Mouse (Mus musculus) T-helper 1 cell (primary cell): ENCODE data around the gene Sema4a.

Experiments used
- in situ Hi-C: fragments of 300-600 bp; cut with MboI, MseI; formaldehyde crosslinking; loops from one replicate; pipeline ENCODE4 v1.15.1; 2025; ENCODE audit warnings: high pct_unique_total_duplicates

The Sema4a gene

DNA sequence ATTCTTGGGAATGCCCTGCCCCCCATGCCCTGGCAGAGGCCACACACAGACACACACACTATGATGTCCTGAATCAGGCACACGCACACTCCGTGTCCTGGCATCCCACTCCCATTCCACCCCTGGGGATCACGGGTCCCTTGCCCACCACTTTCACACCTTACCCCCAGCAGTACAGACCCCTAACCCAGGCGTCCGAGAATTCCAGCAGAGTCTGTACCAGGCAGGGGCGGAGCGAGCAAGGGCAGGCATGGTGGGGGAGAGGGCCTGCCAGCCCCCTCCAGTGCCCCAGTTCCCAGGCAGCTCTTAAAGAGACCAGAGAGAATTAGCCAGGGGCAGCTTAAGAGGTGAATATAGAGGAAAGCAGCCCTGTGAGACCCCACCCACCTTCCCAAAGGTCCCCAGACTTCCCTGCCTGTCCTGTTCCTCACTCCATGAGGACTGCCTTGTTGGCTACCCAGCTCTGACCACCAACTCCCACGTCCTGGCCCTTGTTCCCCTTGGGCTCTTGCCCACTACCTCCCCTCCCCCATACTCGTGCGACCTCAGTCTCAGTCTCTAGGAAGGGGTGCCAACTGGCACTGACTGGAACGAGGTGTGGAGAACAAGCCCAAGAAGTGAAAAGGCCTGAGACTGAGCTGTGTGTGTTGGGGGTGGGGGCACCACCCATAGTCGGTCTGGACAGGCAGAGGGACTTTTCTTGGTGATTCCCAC is at the start of gene Sema4a:
Gene Sema4a, minus strand, starts transcription at position 200 of the 714 bp plus-strand sequence.
- in situ Hi-C loops, result no loop called here

DNA sequence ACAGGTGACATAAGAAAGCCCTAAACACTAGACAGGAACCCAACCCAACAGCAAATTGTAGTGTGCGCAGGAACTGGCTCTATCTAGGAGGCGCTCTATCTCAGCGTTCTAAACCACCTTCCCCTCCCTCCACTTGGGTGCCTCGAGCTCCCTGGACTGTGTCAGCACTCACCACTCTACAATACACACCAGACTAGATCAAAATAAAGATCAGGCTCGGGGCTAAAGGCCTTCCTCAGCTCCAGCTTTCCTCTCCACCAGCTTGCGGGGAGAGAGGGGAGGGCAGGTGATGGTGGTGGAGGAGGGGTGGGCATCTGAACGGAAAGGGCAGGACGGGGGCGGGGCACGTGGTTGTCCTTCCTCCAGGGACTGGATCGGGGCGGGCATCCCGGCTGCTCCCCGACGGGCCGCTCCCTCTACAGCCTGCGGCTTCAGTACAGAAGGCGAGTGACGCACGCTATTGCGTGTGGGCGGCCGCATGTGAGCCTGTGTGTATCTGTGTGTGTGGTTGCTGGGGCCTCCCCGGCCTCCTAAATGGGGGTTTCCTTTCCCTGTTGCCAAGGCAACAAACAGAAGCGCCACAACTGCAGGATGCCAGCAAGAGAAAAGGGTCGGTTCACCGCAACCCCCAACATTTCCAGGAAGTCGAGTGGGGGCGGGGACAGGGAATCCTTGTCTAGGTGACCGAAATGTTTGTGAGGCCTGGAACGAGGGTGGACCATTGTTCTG is 48.9 kb upstream of the Sema4a start, which contains the start of gene Lmna:
Gene Lmna, minus strand, starts transcription at position 265 of the 729 bp plus-strand sequence.
- in situ Hi-C loops, result loop anchor here (5.0 to 10.0 kb wide), 2 partner anchors 363 to 665 kb away; partner anchors contain the start of gene Scamp3

DNA sequence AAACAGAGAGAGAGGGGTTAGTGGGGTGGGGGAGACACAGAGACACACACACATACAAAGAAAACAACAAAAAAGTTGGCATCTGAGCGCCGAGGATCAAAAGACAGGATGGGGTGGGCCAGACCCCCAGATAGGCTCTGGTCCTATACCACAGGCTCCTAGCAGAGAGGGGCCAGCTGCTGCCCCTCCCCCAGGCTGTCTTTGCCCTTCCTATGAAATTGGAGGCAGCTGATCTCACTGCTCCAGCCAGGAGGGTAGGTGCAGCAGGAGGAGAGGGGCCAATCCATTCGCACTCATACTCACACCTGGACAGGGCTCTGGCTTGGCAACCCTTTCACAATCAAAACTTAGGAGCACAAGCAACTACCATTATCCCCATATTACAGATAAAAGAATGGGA is 48.3 kb upstream of the Sema4a start:
- in situ Hi-C loops, result loop anchor here (5.0 to 10.0 kb wide), 2 partner anchors 362 to 666 kb away; partner anchors contain the start of gene Scamp3

DNA sequence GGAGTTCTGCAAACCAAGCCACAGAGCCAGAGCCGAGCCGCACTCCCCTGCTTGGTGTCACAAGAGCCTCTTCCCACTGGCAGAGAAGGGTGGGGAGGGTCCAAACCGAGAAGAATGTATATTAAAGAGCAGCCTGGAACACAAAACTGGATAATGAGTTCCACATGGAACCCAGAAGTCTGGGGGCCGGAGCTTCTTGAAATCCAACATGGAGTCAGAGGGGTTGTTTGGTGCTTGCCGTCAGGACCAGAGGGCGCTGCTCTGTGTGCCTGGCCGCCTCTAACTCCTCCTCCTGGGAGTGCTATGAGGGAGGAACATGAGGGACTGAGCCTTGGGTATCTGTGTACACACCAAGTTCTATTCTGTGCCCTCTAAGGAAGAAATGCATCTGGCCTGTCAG is 44.8 kb upstream of the Sema4a start:
- in situ Hi-C loops, result loop anchor here (5.0 to 10.0 kb wide), 2 partner anchors 358 to 669 kb away; partner anchors contain the start of gene Scamp3

DNA sequence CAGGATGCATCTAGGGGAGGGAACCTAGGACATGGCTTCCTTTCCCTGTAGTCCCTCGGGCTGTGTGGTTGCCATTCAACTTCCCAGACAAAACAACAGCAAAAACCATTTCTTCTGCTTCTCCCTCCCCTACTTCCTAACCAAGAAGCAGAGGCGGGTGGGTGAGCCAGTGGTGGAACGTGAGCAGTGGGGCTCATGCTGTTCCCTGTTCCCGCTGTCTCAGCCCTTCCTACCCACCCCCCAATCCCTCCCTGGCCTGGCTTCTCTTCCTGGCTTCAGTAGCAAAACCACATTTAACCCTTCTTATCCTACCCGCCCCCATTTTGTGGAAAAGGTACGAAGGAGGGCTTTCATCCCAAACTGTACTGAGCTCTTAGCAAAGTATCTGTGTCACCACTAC is 44.1 kb upstream of the Sema4a start:
- in situ Hi-C loops, result loop anchor here (5.0 to 10.0 kb wide), 2 partner anchors 358 to 670 kb away; partner anchors contain the start of gene Scamp3

DNA sequence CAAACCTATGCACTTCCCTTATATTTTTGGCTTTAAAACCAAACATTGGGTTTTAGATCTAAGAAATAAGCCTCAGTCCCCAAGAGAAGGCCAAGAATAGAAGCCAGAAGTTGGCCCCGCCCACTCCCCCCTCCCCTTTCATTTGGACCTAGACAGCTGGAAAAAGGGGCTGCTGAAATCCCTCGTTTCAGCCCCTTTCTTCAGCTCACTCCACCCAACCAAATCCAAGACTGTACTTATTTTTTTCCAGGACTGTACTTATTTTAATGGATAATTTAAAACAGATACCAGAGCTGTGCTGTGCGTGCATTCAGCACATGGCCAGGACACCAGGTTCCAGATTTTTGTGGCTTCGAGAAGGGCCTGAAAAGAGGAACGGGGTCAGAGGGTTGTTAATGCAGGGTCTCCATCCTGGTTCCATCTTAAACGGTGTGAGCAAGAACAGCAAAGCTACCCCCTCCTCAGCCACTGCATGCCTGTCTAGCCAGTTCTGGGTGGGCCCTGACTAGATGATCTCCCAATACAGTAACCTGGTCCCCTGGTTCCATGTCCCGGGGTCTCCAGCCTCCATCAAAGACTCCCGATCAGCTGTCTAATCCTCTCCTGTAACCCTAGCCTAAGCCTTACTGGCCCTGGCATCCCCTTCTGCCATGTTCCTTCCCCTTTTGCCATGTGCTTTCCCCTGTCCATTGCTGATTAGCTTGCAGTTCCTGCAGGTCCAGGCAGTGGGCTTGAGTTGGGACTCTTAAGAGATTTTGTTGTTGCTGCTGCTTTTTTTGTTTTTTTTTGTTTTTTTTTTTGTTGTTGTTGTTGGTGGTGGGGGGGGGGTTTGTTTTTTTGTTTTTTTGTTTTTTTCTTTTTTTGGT is 43.1 kb upstream of the Sema4a start:
- in situ Hi-C loops, result loop anchor here (10.0 kb wide), 1 partner anchor 671 kb away; the partner anchor contains the start of gene Scamp3

DNA sequence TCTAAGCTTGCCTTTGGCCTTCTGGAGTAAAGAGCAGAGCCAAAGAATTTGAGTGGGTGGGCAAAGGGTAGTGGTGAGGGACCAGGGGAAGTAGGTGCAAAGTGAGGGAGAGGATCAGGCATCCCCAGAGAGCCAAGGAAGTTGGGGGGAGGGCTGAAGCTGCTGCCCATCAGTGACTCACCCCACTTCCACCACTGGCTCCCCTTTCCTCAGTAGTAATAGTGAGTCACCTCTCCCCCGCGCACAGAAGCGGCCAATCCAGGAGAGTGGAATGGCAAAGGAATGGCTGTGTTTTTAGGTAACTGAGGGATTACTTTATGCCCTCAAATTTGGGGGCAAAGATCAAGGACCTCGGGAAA is 42.5 kb upstream of the Sema4a start:
- in situ Hi-C loops, result loop anchor here (10.0 kb wide), 1 partner anchor 671 kb away; the partner anchor contains the start of gene Scamp3

DNA sequence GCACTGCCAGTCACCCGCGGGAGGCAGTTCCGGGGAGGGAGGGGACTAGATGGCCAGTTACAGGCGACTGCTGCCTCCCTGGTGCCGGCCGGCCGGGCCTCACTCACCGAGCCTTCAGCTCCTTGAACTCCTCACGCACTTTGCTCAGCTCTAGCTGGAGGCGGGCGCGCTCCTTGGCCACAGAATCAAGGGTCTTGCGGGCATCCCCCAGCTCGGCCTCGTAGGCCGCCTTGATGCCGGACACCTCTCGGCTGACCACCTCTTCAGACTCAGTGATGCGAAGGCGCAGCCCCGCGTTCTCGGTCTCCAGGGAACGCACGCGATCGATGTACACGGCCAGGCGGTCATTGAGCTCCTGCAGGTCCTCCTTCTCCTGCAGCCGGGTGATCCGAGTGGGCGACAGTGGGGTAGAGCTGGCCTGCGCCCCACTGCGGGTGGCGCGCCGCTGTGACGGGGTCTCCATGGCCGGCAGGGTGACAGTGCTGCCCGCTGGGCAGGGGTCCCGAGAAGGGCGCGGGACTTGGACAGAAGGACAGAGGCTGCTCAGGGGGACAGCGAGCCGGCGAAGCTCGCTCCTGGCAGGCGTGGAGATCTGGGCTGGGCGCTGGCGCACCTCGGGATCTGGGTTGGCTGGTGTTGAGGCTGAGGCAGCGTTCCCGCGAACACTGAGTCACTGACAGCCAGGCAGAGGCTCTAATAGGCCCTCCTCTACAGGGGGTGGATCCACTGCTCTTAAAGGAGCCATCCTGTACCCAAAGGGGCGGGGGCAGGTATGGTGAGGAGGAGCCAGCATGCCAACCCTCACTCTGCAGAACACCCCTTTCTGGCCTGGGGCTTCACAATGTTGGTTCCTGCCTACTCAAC is 41.9 kb upstream of the Sema4a start:
- in situ Hi-C loops, result loop anchor here (10.0 kb wide), 1 partner anchor 672 kb away; the partner anchor contains the start of gene Scamp3

DNA sequence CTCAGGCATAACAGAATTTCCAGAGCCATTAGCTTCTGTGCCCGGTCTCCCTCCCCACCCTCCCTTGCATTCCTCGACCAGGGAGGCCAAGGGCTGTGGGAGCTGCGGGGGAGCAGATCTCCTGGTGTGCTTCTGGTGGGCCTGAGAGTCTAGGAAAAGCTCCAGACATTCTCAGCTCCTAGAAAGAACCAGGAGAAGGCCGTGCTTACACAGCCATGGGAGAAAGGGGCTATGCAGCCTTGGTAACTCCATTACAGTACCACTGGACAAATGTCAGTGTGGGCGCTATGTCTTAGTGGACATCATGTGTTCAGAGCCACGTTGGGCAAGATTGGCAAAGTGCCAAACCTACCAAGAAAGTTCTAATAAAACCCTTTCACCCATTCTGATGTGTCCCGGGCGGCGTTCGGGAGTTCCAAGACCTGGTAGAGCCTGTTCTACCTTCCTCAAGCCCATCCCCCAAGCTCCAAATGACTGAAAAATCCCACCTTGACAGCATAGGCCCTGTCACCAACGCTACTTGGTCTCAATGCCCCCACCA is 41.1 kb upstream of the Sema4a start:
- in situ Hi-C loops, result loop anchor here (10.0 kb wide), 1 partner anchor 673 kb away; the partner anchor contains the start of gene Scamp3

DNA sequence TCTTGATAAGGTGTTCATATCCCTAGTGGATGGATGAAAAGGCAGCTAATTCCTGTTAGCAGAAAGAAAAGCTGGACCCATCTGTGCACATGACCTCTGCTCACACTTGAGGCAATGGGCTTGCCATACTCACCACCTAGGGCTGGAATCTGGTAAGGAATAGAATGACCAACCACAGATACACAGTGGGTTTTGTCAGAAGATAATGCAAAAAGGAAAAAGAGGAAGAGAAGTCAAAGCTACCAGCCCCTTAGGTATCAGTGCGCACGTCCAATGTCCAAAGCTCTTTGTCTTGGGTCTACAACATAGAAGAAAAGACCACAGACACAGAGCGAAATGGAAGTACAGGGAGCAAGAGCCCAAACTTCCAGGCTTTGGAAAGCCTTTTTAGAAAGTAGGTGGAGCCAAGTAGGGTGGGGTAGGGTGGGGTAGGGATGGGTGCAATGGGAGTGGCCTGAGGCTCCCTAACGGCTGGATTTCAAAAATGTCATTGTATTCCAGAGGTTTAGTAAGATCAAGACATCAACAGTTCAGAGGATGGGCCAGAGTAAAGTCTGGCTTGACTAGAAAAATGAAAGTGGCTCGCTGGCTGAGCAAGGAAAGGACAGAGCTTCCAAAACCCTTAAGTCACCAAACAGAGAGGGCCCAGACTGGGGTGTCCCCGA is 40.5 kb upstream of the Sema4a start:
- in situ Hi-C loops, result loop anchor here (10.0 kb wide), 1 partner anchor 673 kb away; the partner anchor contains the start of gene Scamp3

DNA sequence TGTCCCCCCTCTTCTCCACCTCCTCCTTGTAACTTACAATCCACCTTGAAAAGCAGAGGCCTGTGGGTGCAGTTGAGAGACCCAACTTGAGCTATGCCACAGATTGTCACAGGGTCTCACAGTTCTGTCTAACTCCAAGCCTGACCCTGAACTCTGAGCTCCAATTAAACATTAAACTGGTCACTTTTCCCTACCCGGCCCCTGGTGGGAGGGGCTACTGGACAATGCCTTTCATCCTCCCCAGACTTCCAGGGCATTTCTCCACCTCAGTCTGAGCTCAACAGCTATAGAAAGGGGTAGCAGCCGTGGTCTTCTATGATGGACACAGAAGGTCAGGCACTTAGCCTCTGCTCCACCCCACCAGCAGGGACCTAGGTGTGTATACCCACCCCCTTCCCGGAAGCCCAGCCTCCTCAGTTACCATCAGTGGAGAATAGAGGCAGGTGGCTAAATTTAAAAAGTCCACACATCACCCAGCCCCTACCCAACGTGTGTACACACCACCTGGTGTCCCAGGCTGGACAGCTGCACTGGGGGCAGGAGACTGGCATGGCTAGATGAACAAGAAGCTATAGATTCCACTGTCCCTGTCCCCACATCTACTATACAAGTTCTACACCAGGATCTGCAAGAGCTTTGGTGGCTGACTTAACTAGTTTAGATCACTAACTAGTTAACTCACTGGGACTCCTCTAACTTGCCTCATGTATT is 39.8 kb upstream of the Sema4a start:
- in situ Hi-C loops, result loop anchor here (10.0 kb wide), 1 partner anchor 674 kb away; the partner anchor contains the start of gene Scamp3

DNA sequence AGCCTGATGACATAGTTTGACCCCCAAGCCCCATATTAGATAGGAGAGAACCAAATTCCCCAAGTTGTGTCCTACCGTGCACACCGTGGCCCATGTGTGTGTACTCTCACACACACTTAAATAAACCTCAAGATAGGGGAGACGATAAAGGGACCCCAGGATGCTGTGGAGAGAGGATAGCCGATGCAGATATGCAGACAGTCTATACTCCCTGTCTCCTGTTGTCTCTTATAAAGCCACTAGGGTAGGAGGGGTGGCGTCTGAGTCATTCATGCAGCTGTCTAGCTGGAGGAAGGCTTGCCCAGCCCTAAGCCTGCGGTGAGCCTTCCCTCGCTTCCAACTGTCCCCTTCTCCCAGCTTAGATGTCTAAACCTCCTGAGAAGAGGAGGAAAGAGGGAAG is 39.1 kb upstream of the Sema4a start:
- in situ Hi-C loops, result loop anchor here (10.0 kb wide), 1 partner anchor 675 kb away; the partner anchor contains the start of gene Scamp3

DNA sequence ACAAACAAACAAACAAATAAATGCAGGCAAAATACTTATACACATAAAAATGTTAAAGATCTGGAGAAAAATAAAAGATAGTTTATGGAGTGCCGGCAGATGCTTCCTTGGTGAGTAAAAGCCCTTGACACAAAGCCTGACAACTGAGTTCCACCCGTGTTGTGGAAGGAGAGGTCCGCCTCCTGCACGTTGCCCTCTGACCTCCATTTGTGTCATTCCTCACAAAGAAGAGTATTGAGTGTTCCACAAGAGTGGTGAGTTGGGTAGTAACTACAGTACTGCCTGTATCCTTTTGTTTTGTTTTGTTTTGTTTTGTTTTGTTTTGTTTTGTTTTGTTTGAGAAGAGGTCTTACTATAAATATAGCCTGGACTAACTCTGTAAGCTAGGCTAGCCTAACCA is 38.6 kb upstream of the Sema4a start:
- in situ Hi-C loops, result no loop called here

DNA sequence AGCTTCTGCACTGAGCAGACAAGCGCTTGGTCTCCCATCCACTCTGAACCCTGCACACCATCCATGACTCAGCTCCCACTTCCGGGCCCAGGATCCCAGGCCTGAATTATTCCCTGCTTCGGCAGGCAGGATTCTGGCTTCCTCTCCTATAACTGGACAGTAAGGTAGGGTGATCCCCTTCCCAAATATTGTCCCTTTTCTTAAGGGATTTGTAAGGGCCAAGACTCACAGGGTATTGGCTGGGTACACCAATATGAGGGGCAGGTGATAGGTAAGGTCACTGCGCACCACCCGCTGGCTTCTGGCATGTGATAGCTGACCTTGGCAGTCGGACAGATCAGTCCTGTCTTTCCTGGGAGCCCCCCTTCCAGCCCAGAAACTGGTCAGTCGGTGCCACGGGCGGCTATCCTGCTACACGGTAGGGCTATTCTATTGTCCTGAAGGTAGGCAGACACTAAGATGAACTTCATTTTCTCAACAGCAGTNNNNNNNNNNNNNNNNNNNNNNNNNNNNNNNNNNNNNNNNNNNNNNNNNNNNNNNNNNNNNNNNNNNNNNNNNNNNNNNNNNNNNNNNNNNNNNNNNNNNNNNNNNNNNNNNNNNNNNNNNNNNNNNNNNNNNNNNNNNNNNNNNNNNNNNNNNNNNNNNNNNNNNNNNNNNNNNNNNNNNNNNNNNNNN is 34.9 kb upstream of the Sema4a start:
- in situ Hi-C loops, result no loop called here

DNA sequence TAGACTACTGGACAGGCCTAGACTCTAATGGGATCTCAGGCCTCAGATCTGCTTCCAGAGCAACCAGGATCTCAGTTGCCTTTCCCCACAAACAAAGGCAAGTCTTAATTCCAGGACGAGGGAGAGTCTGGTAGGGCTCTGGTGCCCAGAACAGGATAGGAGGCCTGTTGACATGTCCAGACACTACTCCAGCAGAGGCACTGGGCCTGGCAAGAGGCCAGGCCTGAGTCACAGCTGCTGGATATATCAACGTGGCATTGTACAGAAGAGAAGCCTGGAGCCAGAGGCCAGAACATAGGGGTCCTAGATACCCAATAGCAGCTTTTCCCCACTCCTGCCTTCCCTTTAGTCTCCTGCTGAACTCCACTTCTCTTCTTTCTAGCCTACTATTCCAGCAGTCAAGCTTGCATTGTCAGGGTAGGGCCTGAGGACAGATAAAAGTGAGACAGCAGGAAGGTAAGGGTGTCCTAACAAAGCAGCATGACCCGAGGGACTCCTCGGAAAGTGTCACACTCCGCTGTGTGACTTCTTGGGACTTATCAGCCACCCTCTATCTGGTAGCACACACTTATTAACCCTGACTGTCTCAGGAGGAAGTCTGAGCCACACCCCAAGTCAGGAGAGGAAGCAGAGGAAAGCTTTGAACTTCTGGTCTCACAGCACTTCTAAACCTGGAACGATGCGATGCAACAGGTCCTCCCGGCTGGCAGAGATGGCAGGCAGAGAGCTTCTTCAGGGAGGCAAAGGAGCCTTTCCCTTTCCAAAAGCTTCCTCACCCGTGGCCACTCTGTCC is 34.0 kb upstream of the Sema4a start:
- in situ Hi-C loops, result no loop called here

DNA sequence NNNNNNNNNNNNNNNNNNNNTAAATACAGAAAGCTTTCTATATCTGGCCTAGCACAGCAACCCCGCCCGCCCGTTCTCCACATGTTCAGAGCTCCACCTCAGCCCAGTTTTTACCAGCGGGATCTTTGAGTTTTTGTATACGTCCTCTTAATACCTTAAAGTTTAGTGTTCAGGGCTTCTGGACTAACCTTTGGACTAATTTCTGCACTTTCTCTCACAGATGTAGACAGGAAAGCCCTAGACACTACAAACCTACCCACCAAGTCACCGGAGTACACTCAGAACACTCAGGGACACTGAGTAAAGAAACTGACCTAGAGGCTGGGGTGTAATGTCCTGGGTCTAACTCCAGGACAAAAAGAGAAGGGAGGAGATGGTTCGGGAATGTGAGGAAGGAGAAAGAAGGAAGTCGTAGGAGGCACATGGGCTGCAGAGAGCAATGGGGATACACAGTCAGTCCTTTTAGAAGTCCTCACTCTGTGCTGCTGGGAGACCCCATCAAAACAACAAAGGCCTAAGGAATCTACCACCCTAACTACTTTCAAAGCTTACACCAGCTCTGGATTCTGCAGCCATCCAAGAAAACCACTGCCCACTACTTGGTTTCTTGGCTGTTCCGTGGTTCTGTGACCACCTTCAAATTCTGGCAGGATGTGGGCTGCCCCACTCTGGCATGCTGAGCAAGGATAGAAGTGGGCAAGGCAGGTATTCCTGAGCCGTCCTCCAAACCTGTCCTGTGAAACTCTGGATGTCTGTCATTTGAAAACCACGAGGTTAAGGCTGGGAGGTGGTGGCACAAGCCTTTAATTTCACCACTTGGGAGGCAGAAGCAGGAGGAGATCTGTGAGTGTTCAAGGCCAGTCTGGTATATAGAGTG is 33.0 kb upstream of the Sema4a start:
- in situ Hi-C loops, result no loop called here
